Mouse (Mus musculus) liver, embryonic 14.5 days (tissue): Measurements from ENCODE around the gene Fblim1.

Experiments
- CTCF ChIP-seq: IDR thresholded peaks from 2 replicates; pipeline ENCODE4 v1.5.1; 2016; ENCODE audit warnings: antibody characterized with exemption, low read depth, control low read depth
- EP300 ChIP-seq: IDR thresholded peaks from 2 replicates; pipeline ENCODE4 v1.6.1; 2016; ENCODE audit warnings: antibody characterized with exemption, low read depth

- TF ChIP-seq CTCF (no peak), EP300 (no peak)
Observed at GRCm38 (mm10) chr4:141623666-141624065, 17.8 kb upstream of the Fblim1 start, which contains the start of gene Slc25a34.
